Mouse (Mus musculus): ENCODE data around the gene Slc30a5. TPM values are rescaled to one million over a fixed set of nuclear protein-coding genes. Genes with fewer than 3 reads are reported as not detected.
"Not testable (repeated sequence)": the region's sequence is repeated elsewhere in the genome, so short reads cannot be mapped to it uniquely, and the experiment has no call there.

The Slc30a5 gene
- 46.1 and 47.9 TPM in 2 replicates for total RNA-seq (2021)
- long read RNA-seq, transcript Slc30a5-201 (16 exons, 3,179 nt): major isoform, 62 of 80 reads
- long read RNA-seq, partial matches to known transcripts: 5 of 80 reads
- long read RNA-seq, other reads (novel, unspliced or antisense): 13 of 80 reads

GRCm38 (mm10) chr13:100832741-100833639 is at the start of gene Slc30a5:
Gene Slc30a5 (minus strand): TSS chr13:100833427.
- peak; percentile 100 for DNase-seq

GRCm38 (mm10) chr13:100881944-100882343 is 48.7 kb upstream of the Slc30a5 start:
- no peak for DNase-seq

GRCm38 (mm10) chr13:100879806-100880205 is 46.6 kb upstream of the Slc30a5 start:
- no peak for DNase-seq

GRCm38 (mm10) chr13:100879326-100879725 is 46.1 kb upstream of the Slc30a5 start:
- DNase-seq: no peak

- DNase-seq: no peak
Measured at GRCm38 (mm10) chr13:100878264-100878663, 45.0 kb upstream of the Slc30a5 start.

GRCm38 (mm10) chr13:100877703-100878102 is 44.5 kb upstream of the Slc30a5 start:
- no peak for DNase-seq

- no peak for DNase-seq
Measured at GRCm38 (mm10) chr13:100875103-100875502, 41.9 kb upstream of the Slc30a5 start.

GRCm38 (mm10) chr13:100874588-100874987 is 41.4 kb upstream of the Slc30a5 start:
- no peak for DNase-seq

- DNase-seq: no peak
Measured at GRCm38 (mm10) chr13:100873530-100873929, 40.3 kb upstream of the Slc30a5 start.

GRCm38 (mm10) chr13:100871445-100872171 is 38.4 kb upstream of the Slc30a5 start:
- no peak for DNase-seq

- no peak for DNase-seq
Measured at GRCm38 (mm10) chr13:100869813-100870212, 36.6 kb upstream of the Slc30a5 start.

- no peak for DNase-seq
Measured at GRCm38 (mm10) chr13:100866311-100866710, 33.1 kb upstream of the Slc30a5 start.

- no peak for DNase-seq
Measured at GRCm38 (mm10) chr13:100865744-100866143, 32.5 kb upstream of the Slc30a5 start.

- not testable (repeated sequence) for DNase-seq
Measured at GRCm38 (mm10) chr13:100863914-100864313, 30.7 kb upstream of the Slc30a5 start.

- DNase-seq: no peak
Measured at GRCm38 (mm10) chr13:100859117-100859516, 25.9 kb upstream of the Slc30a5 start.

GRCm38 (mm10) chr13:100854174-100854573 is 20.9 kb upstream of the Slc30a5 start:
- DNase-seq: no peak

- DNase-seq: no peak
Measured at GRCm38 (mm10) chr13:100853120-100853519, 19.9 kb upstream of the Slc30a5 start.

- DNase-seq: no peak
Measured at GRCm38 (mm10) chr13:100849137-100849536, 15.9 kb upstream of the Slc30a5 start.

GRCm38 (mm10) chr13:100846891-100847579 is 13.8 kb upstream of the Slc30a5 start:
- peak; percentile 42 for DNase-seq

GRCm38 (mm10) chr13:100846254-100846653 is 13.0 kb upstream of the Slc30a5 start:
- DNase-seq: no peak

- DNase-seq: peak; percentile 17
Measured at GRCm38 (mm10) chr13:100843944-100844343, 10.7 kb upstream of the Slc30a5 start.

- peak; percentile 46 for DNase-seq
Measured at GRCm38 (mm10) chr13:100843016-100843725, 9.9 kb upstream of the Slc30a5 start.

Measured in adrenal gland, postnatal 25 days (tissue).